Mouse (Mus musculus): ENCODE measurements around the gene Frmpd4. TPM values are rescaled to one million over a fixed set of nuclear protein-coding genes. Genes with fewer than 3 reads are reported as not detected.
A peak's percentile ranks its signal among the peaks of the same experiment; 100 is the strongest.

Frmpd4 gene
- polyA plus RNA-seq, 1 experiment: not detected

DNA sequence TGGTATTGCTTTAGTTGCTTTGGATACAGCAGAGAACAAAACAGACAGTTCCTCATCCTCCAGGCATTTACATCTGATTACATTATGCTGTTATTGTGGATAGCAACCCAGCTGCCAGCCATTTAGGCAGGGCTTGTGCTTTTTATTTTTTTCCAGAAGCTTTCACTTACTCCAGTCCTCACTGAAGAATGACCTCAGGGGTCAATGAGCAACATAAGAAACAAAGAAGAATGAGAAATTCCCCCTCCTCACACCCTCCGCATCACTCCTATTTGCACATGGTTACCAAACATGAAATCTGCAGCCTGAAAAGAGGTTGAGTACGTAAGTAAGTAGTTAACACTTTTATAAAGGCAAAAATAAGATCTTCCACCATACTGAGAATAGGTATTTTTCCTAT is 744.5 kb downstream of the Frmpd4 start:
- no peak overlapping the region for H3K4me3 ChIP-seq (ENCODE audit: extremely low read depth, insufficient read depth, insufficient read length)
- 78% methylated on average over 2 of the region's 2 CpGs for WGBS
- DNase-seq (ENCODE audit: low read depth in 1 of 2, low spot score in 2 of 2): no peak
- no peaks in the 10 kb centered on the region for H3K4me1 ChIP-seq (ENCODE audit: control insufficient read depth, insufficient read depth, insufficient read length)
- no peak for TF ChIP-seq CTCF (IDR thresholded peaks at IDR 0.05; ENCODE audit: extremely low read depth, insufficient read depth, insufficient read length, insufficient replicate concordance)
- no peaks in the 10 kb centered on the region for H3K36me3 ChIP-seq (ENCODE audit: control insufficient read depth, insufficient read depth, low read length)
- no peaks in the 10 kb centered on the region for H3K27me3 ChIP-seq (ENCODE audit: control insufficient read depth, insufficient read depth, low read length)
- H3K27ac ChIP-seq (ENCODE audit: insufficient read depth, low read length): no peak overlapping the region

DNA sequence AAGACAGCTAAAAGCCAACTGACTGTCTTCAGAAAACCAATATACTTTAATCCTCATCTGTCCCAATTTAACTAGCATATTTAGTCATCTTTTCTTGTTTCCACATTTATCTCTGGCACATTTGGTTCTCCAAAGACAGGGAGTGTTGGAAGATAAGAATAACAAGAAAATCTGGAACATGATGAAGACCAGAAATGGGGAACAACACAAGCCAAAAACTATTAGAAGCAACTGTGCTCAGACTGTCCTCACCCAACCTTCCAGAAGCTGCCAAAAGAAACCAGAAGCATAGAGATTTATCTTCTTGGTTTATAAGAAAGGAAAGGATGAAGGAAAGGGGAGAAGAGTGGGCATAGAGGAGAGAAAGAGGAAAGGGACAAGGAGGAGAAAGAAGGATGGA is 748.6 kb downstream of the Frmpd4 start:
- no peak for DNase-seq (ENCODE audit: low read depth in 1 of 2, low spot score in 2 of 2)
- H3K4me3 ChIP-seq (ENCODE audit: extremely low read depth, insufficient read depth, insufficient read length): no peak overlapping the region
- H3K27me3 ChIP-seq (ENCODE audit: control insufficient read depth, insufficient read depth, low read length): no peaks in the 10 kb centered on the region
- TF ChIP-seq CTCF (IDR thresholded peaks at IDR 0.05; ENCODE audit: extremely low read depth, insufficient read depth, insufficient read length, insufficient replicate concordance): no peak
- no peak for TF ChIP-seq POLR2A (IDR thresholded peaks at IDR 0.05; ENCODE audit: low read depth, low read length)
- H3K27ac ChIP-seq (ENCODE audit: insufficient read depth, low read length): no peak overlapping the region
- no peaks in the 10 kb centered on the region for H3K36me3 ChIP-seq (ENCODE audit: control insufficient read depth, insufficient read depth, low read length)
- H3K4me1 ChIP-seq (ENCODE audit: control insufficient read depth, insufficient read depth, insufficient read length): no peaks in the 10 kb centered on the region

DNA sequence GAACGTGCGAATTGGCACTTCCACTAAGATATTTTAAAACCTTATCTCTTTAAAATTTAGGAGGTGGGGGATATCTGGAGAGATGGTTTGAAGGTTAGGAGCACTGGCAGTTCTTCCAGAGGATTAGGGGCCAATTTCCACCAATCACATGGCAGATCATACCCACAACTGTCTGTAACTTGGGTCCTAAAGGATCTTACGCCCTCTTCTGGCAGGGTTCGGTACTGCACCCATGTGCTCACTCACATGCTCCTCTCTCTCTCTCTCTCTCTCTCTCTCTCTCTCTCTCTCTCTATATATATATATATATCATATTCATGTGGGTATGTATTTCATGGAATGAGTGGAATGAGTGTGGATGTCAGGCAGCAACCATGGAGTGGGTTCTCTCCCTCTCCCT is 759.7 kb downstream of the Frmpd4 start:
- TF ChIP-seq CTCF (IDR thresholded peaks at IDR 0.05; ENCODE audit: extremely low read depth, insufficient read depth, insufficient read length, insufficient replicate concordance): no peak
- TF ChIP-seq POLR2A (IDR thresholded peaks at IDR 0.05; ENCODE audit: low read depth, low read length): no peak
- Histone ChIP-seq H3K4me3 (ENCODE audit: extremely low read depth, insufficient read depth, insufficient read length) (no peak overlapping the region), H3K27me3 (ENCODE audit: control insufficient read depth, insufficient read depth, low read length) (no peaks in the 10 kb centered on the region), H3K36me3 (ENCODE audit: control insufficient read depth, insufficient read depth, low read length) (no peaks in the 10 kb centered on the region), H3K27ac (ENCODE audit: insufficient read depth, low read length) (no peak overlapping the region), H3K4me1 (ENCODE audit: control insufficient read depth, insufficient read depth, insufficient read length) (no peaks in the 10 kb centered on the region)
- peak in 1 of 2 experiments; percentile 9 for DNase-seq (ENCODE audit: low read depth in 1 of 2, low spot score in 2 of 2)
- WGBS: 46% methylated on average over 4 of the region's 4 CpGs

DNA sequence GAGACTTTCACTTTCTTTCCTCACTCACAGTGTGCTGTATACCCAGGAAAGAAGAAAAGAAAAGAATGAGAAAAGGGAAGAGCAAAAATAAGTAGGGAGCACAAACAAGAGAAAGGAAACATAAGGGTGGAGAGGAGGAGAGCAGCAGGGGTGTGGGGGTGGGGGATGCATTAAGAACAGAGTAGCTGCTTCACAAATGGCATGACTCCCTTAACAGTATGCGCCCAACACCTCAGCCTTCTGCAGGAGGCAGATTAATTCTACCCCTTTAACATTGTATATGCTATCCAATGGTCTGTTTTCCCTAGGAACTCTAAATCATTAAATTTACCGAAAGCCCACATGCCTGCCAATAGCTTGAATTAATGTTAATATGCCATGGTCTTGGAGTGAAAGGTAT is 766.9 kb downstream of the Frmpd4 start:
- no peak for TF ChIP-seq CTCF (IDR thresholded peaks at IDR 0.05; ENCODE audit: extremely low read depth, insufficient read depth, insufficient read length, insufficient replicate concordance)
- TF ChIP-seq POLR2A (IDR thresholded peaks at IDR 0.05; ENCODE audit: low read depth, low read length): no peak
- no peaks in the 10 kb centered on the region for H3K36me3 ChIP-seq (ENCODE audit: control insufficient read depth, insufficient read depth, low read length)
- H3K4me1 ChIP-seq (ENCODE audit: control insufficient read depth, insufficient read depth, insufficient read length): no peaks in the 10 kb centered on the region
- WGBS: 94% methylated on average over 2 of the region's 2 CpGs
- H3K27me3 ChIP-seq (ENCODE audit: control insufficient read depth, insufficient read depth, low read length): no peaks in the 10 kb centered on the region
- DNase-seq (ENCODE audit: low read depth in 1 of 2, low spot score in 2 of 2): no peak
- no peak overlapping the region for H3K27ac ChIP-seq (ENCODE audit: insufficient read depth, low read length)
- no peak overlapping the region for H3K4me3 ChIP-seq (ENCODE audit: extremely low read depth, insufficient read depth, insufficient read length)

DNA sequence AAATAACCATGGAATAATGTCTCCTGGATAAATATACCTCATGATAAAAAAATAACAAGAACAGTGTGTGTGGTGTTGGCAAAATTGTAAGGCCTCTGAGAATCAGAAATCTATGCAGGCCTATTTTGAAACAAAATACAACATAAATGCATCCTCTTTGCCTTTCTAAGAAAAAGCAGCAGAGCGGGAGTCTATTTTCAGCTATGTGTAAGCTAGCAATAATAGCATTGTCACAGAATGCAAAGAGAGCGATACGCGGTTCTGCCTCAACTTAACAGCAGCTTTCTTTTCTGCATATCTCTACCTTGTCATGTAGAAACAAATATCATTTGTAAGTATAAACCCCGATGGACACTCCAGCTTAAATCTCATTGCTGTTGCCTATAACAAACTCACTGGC is 768.5 kb downstream of the Frmpd4 start:
- TF ChIP-seq CTCF (IDR thresholded peaks at IDR 0.05; ENCODE audit: extremely low read depth, insufficient read depth, insufficient read length, insufficient replicate concordance) (no peak), POLR2A (IDR thresholded peaks at IDR 0.05; ENCODE audit: low read depth, low read length) (no peak)

DNA sequence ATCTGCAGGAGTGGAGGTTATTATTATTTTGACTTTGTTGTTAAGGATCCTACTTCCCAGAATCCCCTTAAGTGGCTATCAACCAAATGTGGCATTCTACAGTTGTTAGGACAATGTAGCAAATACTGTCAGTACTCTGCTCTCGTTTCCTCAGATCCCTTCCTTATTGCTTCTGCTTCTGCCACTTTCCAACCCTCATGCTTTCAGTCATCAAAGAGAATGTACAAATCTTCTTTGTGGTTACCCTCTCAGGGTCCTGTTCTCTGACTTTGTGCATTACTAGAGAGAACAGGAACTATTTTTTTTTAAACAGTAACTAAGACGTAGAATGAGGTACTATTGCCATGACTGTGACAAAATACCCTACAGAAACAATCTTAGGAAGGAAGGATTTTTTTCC is 788.3 kb downstream of the Frmpd4 start:
- TF ChIP-seq POLR2A (IDR thresholded peaks at IDR 0.05; ENCODE audit: low read depth, low read length): no peak
- Histone ChIP-seq H3K27ac (ENCODE audit: insufficient read depth, low read length) (no peak overlapping the region), H3K27me3 (ENCODE audit: control insufficient read depth, insufficient read depth, low read length) (no peaks in the 10 kb centered on the region), H3K36me3 (ENCODE audit: control insufficient read depth, insufficient read depth, low read length) (no peaks in the 10 kb centered on the region), H3K4me1 (ENCODE audit: control insufficient read depth, insufficient read depth, insufficient read length) (no peaks in the 10 kb centered on the region), H3K4me3 (ENCODE audit: extremely low read depth, insufficient read depth, insufficient read length) (no peak overlapping the region)
- no peak for DNase-seq (ENCODE audit: low read depth in 1 of 2, low spot score in 2 of 2)
- 30% methylated on average over 2 of the region's 2 CpGs for WGBS

More for the DNA sequence above, 768.5 kb downstream of the Frmpd4 start:
- Histone ChIP-seq H3K27me3 (ENCODE audit: control insufficient read depth, insufficient read depth, low read length) (no peaks in the 10 kb centered on the region), H3K4me1 (ENCODE audit: control insufficient read depth, insufficient read depth, insufficient read length) (no peaks in the 10 kb centered on the region), H3K36me3 (ENCODE audit: control insufficient read depth, insufficient read depth, low read length) (no peaks in the 10 kb centered on the region), H3K27ac (ENCODE audit: insufficient read depth, low read length) (no peak overlapping the region), H3K4me3 (ENCODE audit: extremely low read depth, insufficient read depth, insufficient read length) (no peak overlapping the region)
- 94% methylated on average over 5 of the region's 5 CpGs for WGBS
- no peak for DNase-seq (ENCODE audit: low read depth in 1 of 2, low spot score in 2 of 2)

DNA sequence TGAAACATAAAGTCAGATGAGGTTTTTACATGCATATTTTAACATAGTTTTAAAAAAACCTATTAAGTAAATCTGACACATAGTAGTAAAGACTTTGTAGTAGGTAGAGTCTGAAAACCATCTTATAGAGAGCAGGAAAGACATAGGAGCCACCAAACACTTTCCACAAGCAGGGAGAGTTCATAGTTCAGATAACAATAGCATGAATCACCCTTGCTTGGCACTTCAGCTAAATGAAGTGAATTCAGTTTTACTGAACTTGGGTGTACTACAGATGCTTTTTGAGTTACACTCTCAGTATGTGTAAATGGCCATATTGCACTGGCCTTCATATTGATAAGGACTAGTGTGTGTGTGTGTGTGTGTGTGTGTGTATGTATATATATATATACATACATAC is 793.5 kb downstream of the Frmpd4 start:
- Histone ChIP-seq H3K4me1 (ENCODE audit: control insufficient read depth, insufficient read depth, insufficient read length) (no peaks in the 10 kb centered on the region), H3K4me3 (ENCODE audit: extremely low read depth, insufficient read depth, insufficient read length) (no peak overlapping the region), H3K27ac (ENCODE audit: insufficient read depth, low read length) (no peak overlapping the region), H3K27me3 (ENCODE audit: control insufficient read depth, insufficient read depth, low read length) (no peaks in the 10 kb centered on the region), H3K36me3 (ENCODE audit: control insufficient read depth, insufficient read depth, low read length) (no peaks in the 10 kb centered on the region)
- DNase-seq (ENCODE audit: low read depth in 1 of 2, low spot score in 2 of 2): no peak
- TF ChIP-seq CTCF (IDR thresholded peaks at IDR 0.05; ENCODE audit: extremely low read depth, insufficient read depth, insufficient read length, insufficient replicate concordance) (no peak), POLR2A (IDR thresholded peaks at IDR 0.05; ENCODE audit: low read depth, low read length) (no peak)
